Mouse (Mus musculus) neural tube, embryonic 11.5 days (tissue): ENCODE measurements at regions not wholly inside any gene's neighbourhood (a gene's known extent, or its start where the extent isn't known, plus 50 kb on each side); places are given as distances from the start of the nearest gene placed in this dataset.

Experiments used
- ATAC-seq: fragments of 200-750 bp; cut with Nextera tagmentation; 2 replicates; pipeline ENCODE4 v1.8.0; 2017; ENCODE audit warnings: moderate number of reproducible peaks, mild to moderate bottlenecking, moderate TSS enrichment, moderate library complexity; ENCODE audit not compliant: insufficient read depth, low FRiP score, low TSS enrichment
- DNase-seq: peaks from one replicate; pipeline ENCODE4 v3.0.0-alpha.2; 2015; ENCODE audit warnings: low spot score
- H3K27ac ChIP-seq: fragments of 300-500 bp; sonication (generic); 2 replicates; pipeline ENCODE4 v1.5.1; 2014; ENCODE audit warnings: low read depth, mild to moderate bottlenecking, low read length
- H3K27me3 ChIP-seq: fragments of 300-500 bp; sonication (generic); 2 replicates; pipeline ENCODE4 v1.6.1; 2014; ENCODE audit warnings: mild to moderate bottlenecking, low read length, mixed read lengths; ENCODE audit not compliant: control insufficient read depth, insufficient read depth
- H3K36me3 ChIP-seq: fragments of 300-500 bp; sonication (generic); 2 replicates; pipeline ENCODE4 v1.6.1; 2014; ENCODE audit warnings: mild to moderate bottlenecking, low read length, moderate library complexity, mixed read lengths; ENCODE audit not compliant: control insufficient read depth, insufficient read depth
- H3K4me1 ChIP-seq: fragments of 300-500 bp; sonication (generic); 2 replicates; pipeline ENCODE4 v1.6.1; 2014; ENCODE audit warnings: low read length, mixed read lengths; ENCODE audit not compliant: control insufficient read depth, insufficient read depth
- H3K4me2 ChIP-seq: fragments of 300-500 bp; sonication (generic); 2 replicates; pipeline ENCODE4 v1.6.1; 2014; ENCODE audit warnings: low read depth, mild to moderate bottlenecking, moderate library complexity
- H3K4me3 ChIP-seq: fragments of 300-500 bp; sonication (generic); 2 replicates; pipeline ENCODE4 v1.5.1; 2014; ENCODE audit warnings: low read depth, low read length
- H3K9ac ChIP-seq: fragments of 300-500 bp; sonication (generic); 2 replicates; pipeline ENCODE4 v1.6.1; 2014; ENCODE audit warnings: mild to moderate bottlenecking, low read length
- H3K9me3 ChIP-seq: fragments of 300-500 bp; sonication (generic); 2 replicates; pipeline ENCODE4 v1.6.1; 2016; ENCODE audit warnings: low read length; ENCODE audit not compliant: control insufficient read depth
- WGBS: fragments of 180-500 bp; shearing (Covaris S2); extraction: QIAGEN DNeasy Blood & Tissue Kit; methylation state at CpG from one replicate; pipeline ENCODE4 v1.1.7; 2014; 5-methylcytosine and 5-hydroxymethylcytosine counted together

GRCm38 (mm10) chr8:26262536-26262935, 143.2 kb downstream of the Gm45692 start:
- no peak overlapping the region for H3K27ac ChIP-seq
- no peak overlapping the region for H3K4me3 ChIP-seq
- H3K9ac ChIP-seq = no peak overlapping the region
- peaks cover 6% of the 10 kb centered on the region for H3K4me1 ChIP-seq
- no peaks in the 10 kb centered on the region for H3K36me3 ChIP-seq
- no peak overlapping the region for H3K4me2 ChIP-seq
- no peaks in the 10 kb centered on the region for H3K9me3 ChIP-seq
- no peak for DNase-seq
- no peak for ATAC-seq
- H3K27me3 ChIP-seq = no peaks in the 10 kb centered on the region
- WGBS = 86% methylated on average over 10 of the region's 10 CpGs

GRCm38 (mm10) chr8:26264869-26265321, 145.6 kb downstream of the Gm45692 start:
- Histone ChIP-seq H3K27ac (no peak overlapping the region), H3K4me2 (no peak overlapping the region), H3K4me3 (no peak overlapping the region), H3K4me1 (peaks cover 8% of the 10 kb centered on the region), H3K27me3 (no peaks in the 10 kb centered on the region), H3K9me3 (no peaks in the 10 kb centered on the region), H3K9ac (no peak overlapping the region), H3K36me3 (no peaks in the 10 kb centered on the region)
- DNase-seq (no peak), ATAC-seq (no peak)
- 28% methylated on average over 11 of the region's 11 CpGs for WGBS

- Histone ChIP-seq H3K9ac (no peak overlapping the region), H3K9me3 (no peaks in the 10 kb centered on the region), H3K27ac (no peak overlapping the region), H3K27me3 (no peaks in the 10 kb centered on the region), H3K4me2 (no peak overlapping the region), H3K36me3 (no peaks in the 10 kb centered on the region), H3K4me3 (no peak overlapping the region), H3K4me1 (peaks cover 8% of the 10 kb centered on the region)
- WGBS = 21% methylated on average over 8 of the region's 8 CpGs
- no peak for ATAC-seq
- DNase-seq = peak; percentile 38
Observed at GRCm38 (mm10) chr8:26265366-26265765, 146.0 kb downstream of the Gm45692 start.

DNA sequence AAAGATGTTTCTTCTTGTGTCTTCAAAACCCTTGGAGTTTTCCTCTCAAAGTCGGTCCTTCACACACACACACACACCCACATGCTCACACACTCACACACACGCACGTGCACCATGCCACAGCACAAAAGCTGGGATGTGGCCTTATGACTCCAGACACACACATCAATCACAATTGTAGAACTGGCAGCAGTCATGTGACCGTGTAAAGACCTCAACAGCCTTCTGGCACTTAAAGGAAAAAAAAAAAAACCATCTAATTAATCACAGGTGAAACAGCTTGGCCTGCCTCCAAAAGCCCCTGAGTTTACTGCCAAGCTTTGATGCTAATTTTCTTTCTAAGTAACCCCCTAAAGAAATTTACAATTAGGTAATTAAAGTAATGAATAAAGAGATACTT, 147.1 kb downstream of the Gm45692 start:
- H3K9me3 ChIP-seq = no peaks in the 10 kb centered on the region
- H3K4me3 ChIP-seq = no peak overlapping the region
- 26% methylated on average over 4 of the region's 4 CpGs for WGBS
- ATAC-seq (no peak), DNase-seq (peak; percentile 31)
- no peaks in the 10 kb centered on the region for H3K36me3 ChIP-seq
- no peak overlapping the region for H3K27ac ChIP-seq
- no peak overlapping the region for H3K4me2 ChIP-seq
- no peak overlapping the region for H3K9ac ChIP-seq
- H3K27me3 ChIP-seq = no peaks in the 10 kb centered on the region
- peaks cover 8% of the 10 kb centered on the region for H3K4me1 ChIP-seq

DNA sequence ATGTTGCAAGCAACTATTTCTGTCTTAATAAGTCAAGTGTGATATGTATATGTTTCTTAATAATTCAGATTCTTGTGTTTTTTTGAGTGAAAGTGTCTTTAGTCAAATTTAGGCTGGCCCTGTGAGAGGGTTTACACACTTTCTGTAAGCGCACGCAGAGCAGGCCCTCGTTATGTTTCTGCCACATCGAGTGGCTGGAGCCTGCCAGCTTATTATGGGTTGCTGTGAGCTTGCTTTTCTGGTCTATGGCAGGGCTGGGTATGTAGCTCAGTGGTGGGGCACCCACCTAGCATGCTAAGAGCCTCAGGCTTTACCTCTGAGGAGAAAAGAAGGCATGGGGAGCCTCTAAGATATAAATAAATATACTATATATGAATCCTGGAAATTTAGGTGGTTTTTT, 148.2 kb downstream of the Gm45692 start:
- H3K9ac ChIP-seq = no peak overlapping the region
- ATAC-seq (no peak), DNase-seq (no peak)
- H3K9me3 ChIP-seq = no peaks in the 10 kb centered on the region
- no peak overlapping the region for H3K4me3 ChIP-seq
- peaks cover 8% of the 10 kb centered on the region for H3K4me1 ChIP-seq
- H3K27me3 ChIP-seq = peaks cover under 1% of the 10 kb centered on the region; the same call in 1 of the 2 replicates
- H3K27ac ChIP-seq = no peak overlapping the region
- H3K4me2 ChIP-seq = no peak overlapping the region
- WGBS = 79% methylated on average over 4 of the region's 4 CpGs
- H3K36me3 ChIP-seq = no peaks in the 10 kb centered on the region

DNA sequence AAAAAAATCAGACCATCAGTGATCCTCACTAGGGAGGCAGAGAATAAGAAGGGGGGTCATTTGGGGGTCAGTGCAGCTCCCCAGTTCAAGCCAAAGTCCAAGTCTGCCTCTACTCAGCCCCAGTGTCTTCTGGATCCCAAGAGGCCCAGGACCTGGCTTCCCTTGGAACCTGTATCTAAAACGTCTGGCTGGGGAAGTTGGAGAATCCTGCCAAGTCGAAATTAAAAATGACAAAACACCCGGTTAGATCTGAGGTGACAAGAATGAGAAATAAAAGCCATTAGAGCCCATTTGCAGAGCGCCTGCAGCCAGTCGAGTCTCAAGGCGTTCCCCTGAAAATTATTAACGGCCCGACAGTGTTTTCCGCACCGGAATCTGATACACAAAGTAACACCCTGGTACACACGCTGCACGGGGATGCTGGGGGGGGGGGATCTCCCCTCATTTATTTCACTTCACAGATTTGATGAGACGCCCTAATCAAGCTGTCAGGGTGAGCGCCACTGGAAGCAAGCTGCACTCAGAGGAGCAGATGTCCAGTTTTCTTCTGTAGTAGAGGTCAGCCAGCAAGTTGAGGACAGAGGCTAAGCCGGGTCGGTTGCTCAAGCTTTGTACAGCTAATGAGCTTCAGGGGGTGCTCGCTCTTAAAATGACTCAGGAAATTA, 149.5 kb downstream of the Gm45692 start:
- H3K9me3 ChIP-seq = no peaks in the 10 kb centered on the region
- no peak overlapping the region for H3K27ac ChIP-seq
- H3K27me3 ChIP-seq = peaks cover 3% of the 10 kb centered on the region; the same call in 1 of the 2 replicates
- no peak overlapping the region for H3K4me2 ChIP-seq
- H3K4me3 ChIP-seq = no peak overlapping the region
- DNase-seq (peak; percentile 37), ATAC-seq (no peak)
- H3K4me1 ChIP-seq = peaks cover 8% of the 10 kb centered on the region
- WGBS = 43% methylated on average over 17 of the region's 17 CpGs
- H3K9ac ChIP-seq = no peak overlapping the region
- no peaks in the 10 kb centered on the region for H3K36me3 ChIP-seq

GRCm38 (mm10) chr8:26272110-26272509, 152.8 kb downstream of the Gm45692 start:
- H3K9ac ChIP-seq = no peak overlapping the region
- ATAC-seq (no peak), DNase-seq (peak; percentile 46)
- H3K4me1 ChIP-seq = peaks cover 2% of the 10 kb centered on the region; the same call in 1 of the 2 replicates
- H3K9me3 ChIP-seq = no peaks in the 10 kb centered on the region
- H3K4me3 ChIP-seq = no peak overlapping the region
- no peak overlapping the region for H3K27ac ChIP-seq
- H3K4me2 ChIP-seq = no peak overlapping the region
- peaks cover 3% of the 10 kb centered on the region; the same call in 1 of the 2 replicates for H3K27me3 ChIP-seq
- WGBS = 27% methylated on average over 4 of the region's 4 CpGs
- H3K36me3 ChIP-seq = no peaks in the 10 kb centered on the region

DNA sequence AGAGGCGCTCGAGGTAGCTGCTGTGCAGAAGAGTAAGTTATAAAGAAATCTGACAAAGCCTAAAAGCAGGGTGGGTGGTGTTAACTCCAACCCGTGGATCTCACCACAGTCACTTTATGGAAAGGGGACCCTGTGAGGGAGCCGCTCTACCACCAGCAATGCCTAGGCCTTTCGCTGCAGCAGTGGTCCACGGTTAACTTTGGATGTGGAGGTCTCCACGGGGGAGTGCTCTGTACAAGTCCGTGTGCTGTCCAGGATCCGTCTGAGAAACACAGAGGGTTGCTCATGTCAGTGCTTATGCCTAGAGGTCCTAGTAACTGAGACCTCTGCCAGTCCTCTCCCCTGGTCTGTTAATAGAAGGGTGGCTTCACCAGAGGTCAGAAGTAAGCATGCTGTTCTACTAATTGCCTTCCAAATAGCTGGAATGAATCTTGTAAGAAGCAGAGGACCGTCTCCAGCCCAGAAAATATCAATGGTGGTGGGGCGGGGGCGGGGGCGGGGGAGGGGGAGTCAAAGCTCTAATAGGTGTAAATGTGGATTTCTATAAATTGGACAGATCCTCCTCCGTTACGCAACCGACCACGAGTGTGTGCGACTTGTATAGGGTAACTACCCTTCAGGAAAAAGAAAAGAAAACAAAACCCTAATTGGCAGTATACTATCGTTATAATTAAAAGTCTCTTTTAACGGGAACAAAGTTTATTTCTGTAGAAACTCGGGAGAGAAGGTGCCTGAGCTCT, 153.5 kb downstream of the Gm45692 start:
- H3K9ac ChIP-seq = no peak overlapping the region
- H3K27me3 ChIP-seq = peaks cover 3% of the 10 kb centered on the region; the same call in 1 of the 2 replicates
- WGBS = 41% methylated on average over 21 of the region's 21 CpGs
- no peak for ATAC-seq
- H3K4me2 ChIP-seq = no peak overlapping the region
- no peak overlapping the region for H3K4me3 ChIP-seq
- no peak overlapping the region for H3K27ac ChIP-seq
- H3K36me3 ChIP-seq = no peaks in the 10 kb centered on the region
- no peaks in the 10 kb centered on the region for H3K9me3 ChIP-seq
- DNase-seq = no peak
- peaks cover 2% of the 10 kb centered on the region; the same call in 1 of the 2 replicates for H3K4me1 ChIP-seq

GRCm38 (mm10) chr8:26273415-26273760, 154.1 kb downstream of the Gm45692 start:
- Histone ChIP-seq H3K27me3 (peaks cover 3% of the 10 kb centered on the region; the same call in 1 of the 2 replicates), H3K4me3 (no peak overlapping the region), H3K9ac (no peak overlapping the region), H3K4me1 (peaks cover 2% of the 10 kb centered on the region; the same call in 1 of the 2 replicates), H3K27ac (no peak overlapping the region), H3K36me3 (no peaks in the 10 kb centered on the region), H3K9me3 (no peaks in the 10 kb centered on the region), H3K4me2 (0 out of 2 replicates have a peak overlapping the region, but pooled peaks have one; percentile 12)
- DNase-seq = peak; percentile 39
- ATAC-seq = no peak
- WGBS = 2% methylated on average over 12 of the region's 12 CpGs
